Mouse (Mus musculus): Measurements from ENCODE around the gene Polr1d.
A peak's percentile ranks its signal among the peaks of the same experiment; 100 is the strongest.

The Polr1d gene

GRCm38 (mm10) chr5:147154806-147155371, 78.0 kb downstream of the Polr1d start:
- no peak for DNase-seq

- DNase-seq: peak in 1 of 2 experiments; percentile 13
Observed at GRCm38 (mm10) chr5:147155449-147156133, 78.7 kb downstream of the Polr1d start.

GRCm38 (mm10) chr5:147156376-147156775, 79.5 kb downstream of the Polr1d start:
- no peak for DNase-seq

- no peak for DNase-seq
Observed at GRCm38 (mm10) chr5:147157441-147157840, 80.6 kb downstream of the Polr1d start.

GRCm38 (mm10) chr5:147159320-147159719, 82.5 kb downstream of the Polr1d start:
- DNase-seq: no peak

- DNase-seq: no peak
Observed at GRCm38 (mm10) chr5:147159792-147160191, 82.9 kb downstream of the Polr1d start.

Data from kidney, postnatal 4 days (tissue).